Mouse (Mus musculus) adrenal gland, postnatal 25 days (tissue): ENCODE results near the gene Crhbp. TPM values are rescaled to one million over a fixed set of nuclear protein-coding genes. Genes with fewer than 3 reads are reported as not detected.

Source experiments
- DNase-seq: peaks from one replicate; pipeline ENCODE4 v3.0.0; 2021; ENCODE audit warnings: mixed read lengths
- long read RNA-seq: library from polyadenylated mRNA; stranded (forward); transcript quantifications from one replicate; pipeline ENCODE4 v2.0.0, GENCODE M21; 2021
- total RNA-seq: library from RNA; stranded (reverse); gene quantifications from 2 replicates; pipeline ENCODE4 v1.2.3, GENCODE M21; 2021

Gene Crhbp
- not detected in 2 replicates for total RNA-seq
- long read RNA-seq, partial matches to known transcripts = 0 of 2 reads
- long read RNA-seq, other reads (novel, unspliced or antisense) = 1 of 2 reads

GRCm38 (mm10) chr13:95444824-95445223, at the start of gene Crhbp:
Gene Crhbp, minus strand, starts transcription at chr13:95444924.
- DNase-seq = no peak

GRCm38 (mm10) chr13:95493296-95493695, 48.6 kb upstream of the Crhbp start:
- DNase-seq = no peak

- no peak for DNase-seq
Observed at GRCm38 (mm10) chr13:95491327-95491726, 46.6 kb upstream of the Crhbp start.

- no peak for DNase-seq
Observed at GRCm38 (mm10) chr13:95484664-95485063, 39.9 kb upstream of the Crhbp start.

GRCm38 (mm10) chr13:95481428-95481827, 36.7 kb upstream of the Crhbp start:
- DNase-seq = peak; percentile 68

- no peak for DNase-seq
Observed at GRCm38 (mm10) chr13:95478671-95479413, 34.1 kb upstream of the Crhbp start, which contains the start of gene S100z. Gene S100z, minus strand, starts transcription at chr13:95478721.

GRCm38 (mm10) chr13:95477173-95477572, 32.4 kb upstream of the Crhbp start:
- no peak for DNase-seq

- no peak for DNase-seq
Observed at GRCm38 (mm10) chr13:95475124-95475523, 30.4 kb upstream of the Crhbp start.

GRCm38 (mm10) chr13:95474294-95474693, 29.6 kb upstream of the Crhbp start:
- DNase-seq = no peak

- peak; percentile 7 for DNase-seq
Observed at GRCm38 (mm10) chr13:95470970-95471369, 26.2 kb upstream of the Crhbp start.

GRCm38 (mm10) chr13:95451529-95451928, 6.8 kb upstream of the Crhbp start:
- DNase-seq = no peak

- DNase-seq = peak; percentile 31
Observed at GRCm38 (mm10) chr13:95450636-95451210, 6.0 kb upstream of the Crhbp start.

- DNase-seq = no peak
Observed at GRCm38 (mm10) chr13:95449730-95450129, 5.0 kb upstream of the Crhbp start.

- DNase-seq = no peak
Observed at GRCm38 (mm10) chr13:95444291-95444690, 433 bp downstream of the Crhbp start.

- DNase-seq = no peak
Observed at GRCm38 (mm10) chr13:95443376-95444233, 1.1 kb downstream of the Crhbp start.

GRCm38 (mm10) chr13:95442901-95443300, 1.8 kb downstream of the Crhbp start:
- DNase-seq = no peak

GRCm38 (mm10) chr13:95439569-95439968, 5.2 kb downstream of the Crhbp start:
- DNase-seq = no peak

GRCm38 (mm10) chr13:95431760-95432159, 13.0 kb downstream of the Crhbp start:
- DNase-seq = no peak

- DNase-seq = no peak
Observed at GRCm38 (mm10) chr13:95427499-95427898, 17.2 kb downstream of the Crhbp start.

- DNase-seq = no peak
Observed at GRCm38 (mm10) chr13:95426421-95426820, 18.3 kb downstream of the Crhbp start.

GRCm38 (mm10) chr13:95425484-95425883, 19.2 kb downstream of the Crhbp start:
- no peak for DNase-seq

- no peak for DNase-seq
Observed at GRCm38 (mm10) chr13:95424932-95425331, 19.8 kb downstream of the Crhbp start.
